Mouse (Mus musculus) ES-E14 (cell line): ENCODE results near the gene Chat. TPM values are rescaled to one million over a fixed set of nuclear protein-coding genes. Genes with fewer than 3 reads are reported as not detected.

ENCODE experiments used
- DNase-seq: peaks from one replicate; pipeline ENCODE4 v3.0.0-alpha.2; 2013; ENCODE audit warnings: low read depth, low spot score
- H3K27ac ChIP-seq: 2 replicates; pipeline ENCODE4 v1.5.1; 2012; ENCODE audit warnings: low read depth, mild to moderate bottlenecking, low read length, moderate library complexity, mixed read lengths; ENCODE audit not compliant: poor library complexity, insufficient read depth, severe bottlenecking
- H3K36me3 ChIP-seq: 2 replicates; pipeline ENCODE4 v1.6.1; 2012; ENCODE audit warnings: mild to moderate bottlenecking, low read length, moderate library complexity, mixed read lengths; ENCODE audit not compliant: control insufficient read depth, poor library complexity, insufficient read depth, severe bottlenecking
- H3K4me1 ChIP-seq, 2 experiments: fragments of 150-350 bp in 1 of 2; sonication (generic) in 1 of 2; 2 replicates each; pipeline ENCODE4 v1.6.1; 2012; ENCODE audit warnings: low read length in 2 of 2, mild to moderate bottlenecking in 1 of 2, mixed read lengths in 1 of 2; ENCODE audit not compliant: control insufficient read depth in 2 of 2, insufficient read depth in 2 of 2, poor library complexity in 1 of 2
- H3K4me3 ChIP-seq, 2 experiments: fragments of 150-350 bp in 1 of 2; sonication (generic) in 1 of 2; 2 replicates each; pipeline ENCODE4 v1.5.1; 2012; ENCODE audit warnings: low read length in 2 of 2, low read depth in 1 of 2, mild to moderate bottlenecking in 1 of 2, mixed read lengths in 1 of 2; ENCODE audit not compliant: insufficient read depth in 1 of 2, poor library complexity in 1 of 2, severe bottlenecking in 1 of 2
- H3K9ac ChIP-seq: 2 replicates; pipeline ENCODE4 v1.6.1; 2012; ENCODE audit warnings: low read depth, mild to moderate bottlenecking, low read length, mixed read lengths; ENCODE audit not compliant: poor library complexity, insufficient read depth, severe bottlenecking
- H3K9me3 ChIP-seq: fragments of 150-350 bp; sonication (generic); 2 replicates; pipeline ENCODE4 v1.6.1; 2012; ENCODE audit warnings: low read depth, mild to moderate bottlenecking, low read length; ENCODE audit not compliant: control insufficient read depth, insufficient read depth
- CHD2 ChIP-seq: IDR thresholded peaks from 2 replicates; pipeline ENCODE4 v1.6.1; 2014; ENCODE audit warnings: mild to moderate bottlenecking, low read depth, low read length, inconsistent platforms
- HCFC1 ChIP-seq: IDR thresholded peaks from 2 replicates; pipeline ENCODE4 v1.6.1; 2012; ENCODE audit warnings: low read length, inconsistent platforms, borderline replicate concordance; ENCODE audit not compliant: insufficient read depth
- MAFK ChIP-seq: IDR thresholded peaks from 2 replicates; pipeline ENCODE4 v1.6.1; 2014; ENCODE audit warnings: mild to moderate bottlenecking, low read depth, low read length, inconsistent platforms; ENCODE audit not compliant: insufficient read depth
- ZC3H11A ChIP-seq: IDR thresholded peaks from 2 replicates; pipeline ENCODE4 v1.6.1; 2012; ENCODE audit warnings: low read depth, mild to moderate bottlenecking, inconsistent platforms, low read length, borderline replicate concordance
- ZNF384 ChIP-seq: IDR thresholded peaks from 2 replicates; pipeline ENCODE4 v1.6.1; 2012; ENCODE audit warnings: low read depth, low read length, inconsistent platforms
- in situ Hi-C, 2 experiments: fragments of 600-800 bp; cut with MboI; formaldehyde crosslinking; loops; one replicate each; pipeline ENCODE4 v1.15.1; 2025; ENCODE audit warnings: low sequenced_read_pairs in 2 of 2, inconsistent platforms in 1 of 2; ENCODE audit not compliant: unreplicated experiment in 2 of 2
- total RNA-seq: library from RNA; depleted of rRNA; stranded (reverse); fragments of 300-350 nt; gene quantifications from 2 replicates; pipeline ENCODE4 v1.2.3, GENCODE M21; 2012

Gene Chat
- total RNA-seq, 1 experiment: 0.09 TPM

DNA sequence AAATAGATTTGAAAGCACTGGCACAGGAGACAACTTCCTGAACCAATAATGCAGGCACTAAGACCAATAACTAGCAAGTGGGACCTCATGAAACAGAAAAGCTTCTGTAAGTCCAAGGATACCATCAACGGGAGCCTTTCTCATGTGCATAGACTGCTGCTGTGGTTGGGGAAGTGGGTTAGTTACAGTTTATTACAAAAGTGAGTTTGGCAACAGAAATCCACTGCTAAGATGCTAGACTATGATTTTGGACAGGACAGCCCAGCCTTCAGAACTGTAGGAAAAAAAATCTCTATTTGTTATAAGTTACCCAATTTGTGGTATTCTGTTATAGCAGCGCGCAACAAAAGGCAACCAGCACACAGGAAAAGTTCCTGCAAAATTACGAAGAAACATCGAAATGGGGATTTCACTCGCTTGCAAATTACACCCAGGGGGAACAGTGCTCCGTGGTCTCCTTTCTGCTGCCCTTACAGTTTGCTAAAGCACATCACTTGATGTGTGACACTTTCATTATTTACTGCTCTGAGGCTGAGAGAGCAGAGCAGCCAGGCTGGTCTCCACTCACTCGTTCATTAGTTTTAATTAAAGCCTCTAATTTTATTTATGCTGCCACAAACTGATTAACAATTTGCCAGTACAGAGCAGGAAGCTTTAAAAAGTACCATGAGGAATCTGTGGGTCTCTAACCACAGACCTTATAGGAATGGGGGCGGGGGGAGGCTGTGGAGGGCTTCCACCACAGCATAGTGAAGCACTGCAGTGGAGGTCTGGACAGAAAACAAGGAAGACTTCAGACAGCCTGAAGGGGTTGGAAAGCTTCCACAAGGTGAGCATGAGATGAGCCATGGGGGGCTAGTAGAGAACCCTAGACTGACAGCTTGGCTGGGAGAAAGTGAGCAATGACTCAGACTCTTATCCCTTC lies 37.2 kb upstream of the Chat start:
- in situ Hi-C loops: no loop called here
- Histone ChIP-seq H3K36me3 (no peaks in the 10 kb centered on the region), H3K9ac (no peak overlapping the region), H3K27ac (no peak overlapping the region), H3K9me3 (no peaks in the 10 kb centered on the region), H3K4me1 (no peaks in the 10 kb centered on the region), H3K4me3 (no peak overlapping the region)
- no peak for DNase-seq
- TF ChIP-seq MAFK (no peak), ZNF384 (no peak), ZC3H11A (no peak), CHD2 (no peak), HCFC1 (no peak)

DNA sequence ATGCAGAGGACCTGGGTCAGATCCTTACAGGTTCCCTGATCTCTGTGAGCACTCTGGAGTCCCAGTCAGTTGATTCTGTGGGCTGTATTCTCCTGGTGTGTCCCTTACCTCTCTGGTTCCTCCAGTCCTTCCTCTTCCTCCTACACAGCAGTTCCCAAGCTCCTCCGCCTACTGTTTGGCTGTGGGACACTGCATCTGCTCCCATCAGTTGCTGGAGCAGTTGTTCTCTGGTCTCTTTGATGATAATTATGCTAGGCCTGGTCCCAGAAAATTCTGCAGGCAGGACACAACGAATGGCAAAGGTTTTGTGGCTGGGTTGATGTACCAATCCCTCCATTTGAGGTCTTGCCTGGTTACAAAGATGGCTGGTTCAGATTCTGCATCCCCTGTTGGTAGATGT lies 35.5 kb upstream of the Chat start:
- no peak for DNase-seq
- H3K4me3 ChIP-seq: no peak overlapping the region
- no peak overlapping the region for H3K27ac ChIP-seq
- no peaks in the 10 kb centered on the region for H3K36me3 ChIP-seq
- no peaks in the 10 kb centered on the region for H3K9me3 ChIP-seq
- H3K9ac ChIP-seq: no peak overlapping the region
- TF ChIP-seq MAFK: no peak
- TF ChIP-seq ZNF384: no peak
- TF ChIP-seq ZC3H11A: no peak
- no peak for TF ChIP-seq CHD2
- no peak for TF ChIP-seq HCFC1
- in situ Hi-C loops: no loop called here
- no peaks in the 10 kb centered on the region for H3K4me1 ChIP-seq

DNA sequence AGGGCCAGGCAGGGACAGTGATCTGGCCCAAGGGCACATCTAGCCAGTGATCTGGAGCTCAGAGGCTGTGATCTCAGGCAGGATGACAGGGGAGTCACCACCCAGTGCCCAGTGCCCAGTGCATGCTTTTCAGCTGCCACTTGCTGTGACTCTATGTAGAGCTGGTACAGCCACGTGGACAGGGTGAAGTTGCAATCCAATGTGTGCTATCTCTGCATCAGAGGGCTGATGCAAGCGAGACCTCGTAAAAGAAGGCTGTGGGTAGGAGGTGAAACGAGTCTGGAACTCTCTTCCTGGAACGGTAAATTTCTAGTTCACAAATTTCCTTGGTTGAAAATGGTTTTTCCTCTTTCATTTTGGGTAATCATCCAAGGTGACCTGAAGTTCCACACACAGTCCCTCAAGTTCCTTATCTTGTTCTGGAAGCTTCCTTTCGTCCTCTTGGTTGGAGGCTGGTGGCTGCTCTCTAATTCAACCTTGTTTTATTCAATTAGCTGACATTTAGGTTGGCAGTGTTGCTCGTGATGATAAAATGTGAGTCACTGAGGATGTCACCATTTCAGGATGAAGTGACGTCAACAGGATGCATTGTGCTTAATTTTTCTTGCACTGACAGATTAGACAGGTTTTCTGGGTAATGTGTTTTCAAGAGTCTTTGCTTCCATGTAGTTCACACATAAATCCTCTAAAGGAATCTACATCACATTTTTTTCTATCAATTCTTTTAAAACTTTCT lies 30.5 kb upstream of the Chat start:
- H3K36me3 ChIP-seq: no peaks in the 10 kb centered on the region
- DNase-seq: no peak
- H3K4me3 ChIP-seq: no peak overlapping the region
- H3K4me1 ChIP-seq: 0 out of 4 replicates have a peak, but pooled peaks cover 0 to 2% of the 10 kb centered on the region in 2 experiments
- TF ChIP-seq ZNF384 (no peak), MAFK (no peak), HCFC1 (no peak), CHD2 (no peak), ZC3H11A (no peak)
- H3K9me3 ChIP-seq: no peaks in the 10 kb centered on the region
- no peak overlapping the region for H3K27ac ChIP-seq
- in situ Hi-C loops: no loop called here
- H3K9ac ChIP-seq: no peak overlapping the region

DNA sequence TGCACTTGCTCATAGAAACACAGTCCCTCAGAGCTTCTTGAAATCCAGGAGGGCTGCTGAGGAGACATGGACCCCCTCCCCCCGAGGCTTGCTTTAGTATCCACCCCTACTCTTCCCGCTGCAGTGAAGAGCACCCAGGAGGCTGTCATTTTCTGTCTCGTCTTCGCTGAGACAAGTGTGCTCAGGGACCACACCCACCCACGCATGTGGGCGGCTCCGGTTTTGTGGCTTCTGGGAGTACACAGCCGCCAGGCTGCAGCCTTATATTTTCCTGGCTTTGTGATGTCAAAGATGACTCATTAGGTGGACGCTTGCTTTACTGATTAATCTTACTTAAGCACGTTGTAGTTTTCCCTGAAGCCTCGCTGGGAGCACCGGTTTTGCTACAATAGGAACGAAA lies 26.7 kb upstream of the Chat start:
- Histone ChIP-seq H3K4me3 (no peak overlapping the region), H3K36me3 (no peaks in the 10 kb centered on the region), H3K27ac (no peak overlapping the region), H3K9ac (no peak overlapping the region), H3K9me3 (no peaks in the 10 kb centered on the region), H3K4me1 (0 out of 4 replicates have a peak, but pooled peaks cover 0 to 2% of the 10 kb centered on the region in 2 experiments)
- in situ Hi-C loops: no loop called here
- peak; percentile 4 for DNase-seq
- TF ChIP-seq ZC3H11A (no peak), CHD2 (no peak), ZNF384 (no peak), HCFC1 (no peak), MAFK (no peak)
